Mouse (Mus musculus) C2C12 (cell line): ENCODE results near the gene Emc8.

Source experiments
- CEBPB ChIP-seq: IDR thresholded peaks from one replicate; pipeline ENCODE4 v1.6.1; 2011; ENCODE audit warnings: low read depth, mild to moderate bottlenecking, control low read depth, moderate library complexity
- CTCF ChIP-seq: IDR thresholded peaks from one replicate; pipeline ENCODE4 v1.5.1; 2011; ENCODE audit not compliant: control insufficient read depth, insufficient read depth, insufficient read length
- FOSL1 ChIP-seq: IDR thresholded peaks from one replicate; pipeline ENCODE4 v1.8.0; 2011; ENCODE audit warnings: mild to moderate bottlenecking, low read length; ENCODE audit not compliant: poor library complexity, insufficient read depth, severe bottlenecking
- MAX ChIP-seq: IDR thresholded peaks from one replicate; pipeline ENCODE4 v1.6.1; 2011; ENCODE audit warnings: mild to moderate bottlenecking, control low read depth
- MYOD1 ChIP-seq: IDR thresholded peaks from one replicate; pipeline ENCODE4 v1.6.1; 2011; ENCODE audit warnings: low read depth; ENCODE audit not compliant: control insufficient read depth, insufficient read length
- MYOG ChIP-seq: IDR thresholded peaks from one replicate; pipeline ENCODE4 v1.6.1; 2011; ENCODE audit not compliant: control insufficient read depth, insufficient read length; ENCODE audit errors: extremely low read depth
- USF1 ChIP-seq: IDR thresholded peaks from one replicate; pipeline ENCODE4 v1.6.1; 2011; ENCODE audit warnings: low read depth, mild to moderate bottlenecking, control low read depth, moderate library complexity

- TF ChIP-seq CTCF (no peak), FOSL1 (no peak), MYOD1 (no peak), MYOG (no peak), MAX (no peak), USF1 (no peak), CEBPB (no peak)
Observed at GRCm38 (mm10) chr8:120630848-120631247, 37.5 kb downstream of the Emc8 start.
